Mouse (Mus musculus) CH12.LX (cell line): ENCODE measurements around the gene Dmwd. TPM values are rescaled to one million over a fixed set of nuclear protein-coding genes. Genes with fewer than 3 reads are reported as not detected.

Source experiments
- DNase-seq: peaks from one replicate; pipeline ENCODE4 v3.0.0-alpha.2; 2013; ENCODE audit errors: extremely low read depth
- H3K27ac ChIP-seq: 2 replicates; pipeline ENCODE4 v1.5.1; 2012; ENCODE audit warnings: low read depth, mild to moderate bottlenecking, control low read depth, moderate library complexity; ENCODE audit not compliant: insufficient read depth
- H3K27me3 ChIP-seq: replicated peaks from 2 replicates; pipeline ENCODE3; 2012; ENCODE audit warnings: inconsistent platforms
- H3K36me3 ChIP-seq, 2 experiments: replicated peaks in 1 of 2; 2 replicates each; pipeline versions ENCODE3 to v1.6.1; 2012; ENCODE audit warnings: inconsistent platforms in 1 of 2, low read length in 1 of 2, mild to moderate bottlenecking in 1 of 2, mixed read lengths in 1 of 2, moderate library complexity in 1 of 2; ENCODE audit not compliant: control insufficient read depth in 1 of 2, insufficient read depth in 1 of 2
- H3K4me1 ChIP-seq, 2 experiments: 2 replicates each; pipeline ENCODE4 v1.6.1; 2012; ENCODE audit warnings: inconsistent platforms in 1 of 2, moderate library complexity in 1 of 2; ENCODE audit not compliant: insufficient read depth in 2 of 2, control insufficient read depth in 1 of 2
- H3K4me2 ChIP-seq: 2 replicates; pipeline ENCODE4 v1.6.1; 2012; ENCODE audit warnings: low read depth, mild to moderate bottlenecking, control low read depth; ENCODE audit not compliant: poor library complexity, insufficient read depth, severe bottlenecking
- H3K4me3 ChIP-seq, 3 experiments: fragments of 150-350 bp in 1 of 3; sonication (generic) in 1 of 3; replicated peaks in 1 of 3; 2 replicates each; pipeline versions ENCODE3 to v1.5.1; 2011 to 2012; ENCODE audit warnings: low read depth in 2 of 3, low read length in 2 of 3, mild to moderate bottlenecking in 2 of 3, moderate library complexity in 2 of 3, control low read depth in 1 of 3, improper control_type of control experiment in 1 of 3, inconsistent platforms in 1 of 3, mixed read lengths in 1 of 3; ENCODE audit not compliant: poor library complexity in 1 of 3
- H3K79me2 ChIP-seq: replicated peaks from 2 replicates; pipeline ENCODE4 v1.6.1; 2012; ENCODE audit warnings: mild to moderate bottlenecking, moderate library complexity; ENCODE audit not compliant: control insufficient read depth, poor library complexity, insufficient read depth, severe bottlenecking; ENCODE audit errors: extremely low read depth
- H3K9ac ChIP-seq: 2 replicates; pipeline ENCODE4 v1.6.1; 2012; ENCODE audit warnings: low read depth, mild to moderate bottlenecking, control low read depth, moderate library complexity; ENCODE audit not compliant: insufficient read depth
- H3K9me3 ChIP-seq: replicated peaks from 2 replicates; pipeline ENCODE3; 2012; ENCODE audit warnings: low read length, inconsistent platforms, mixed read lengths
- BHLHE40 ChIP-seq: IDR thresholded peaks from 2 replicates; pipeline ENCODE4 v1.6.1; 2011; ENCODE audit warnings: mild to moderate bottlenecking, low read depth, low read length, improper control_type of control experiment
- CHD2 ChIP-seq: IDR thresholded peaks from 2 replicates; pipeline ENCODE4 v1.6.1; 2011; ENCODE audit warnings: low read length, improper control_type of control experiment
- E2F4 ChIP-seq: IDR thresholded peaks from 2 replicates; pipeline ENCODE4 v1.6.1; 2011; ENCODE audit warnings: low read depth, low read length, improper control_type of control experiment; ENCODE audit not compliant: insufficient replicate concordance
- ELF1 ChIP-seq: IDR thresholded peaks from 2 replicates; pipeline ENCODE4 v1.6.1; 2014; ENCODE audit warnings: low read depth, mild to moderate bottlenecking, inconsistent platforms, low read length, improper control_type of control experiment
- ETS1 ChIP-seq: conservative IDR thresholded peaks from 2 replicates; pipeline ENCODE4 v1.6.1; 2012; ENCODE audit warnings: low read depth, mild to moderate bottlenecking, inconsistent platforms, low read length, improper control_type of control experiment, moderate library complexity
- JUN ChIP-seq: IDR thresholded peaks from 2 replicates; pipeline ENCODE4 v1.6.1; 2011; ENCODE audit warnings: low read depth, mild to moderate bottlenecking, low read length, improper control_type of control experiment, moderate library complexity; ENCODE audit not compliant: insufficient read depth
- KAT2A ChIP-seq: IDR thresholded peaks from 2 replicates; pipeline ENCODE4 v1.6.1; 2012; ENCODE audit warnings: low read length, improper control_type of control experiment, inconsistent platforms; ENCODE audit not compliant: insufficient replicate concordance
- MAFK ChIP-seq: IDR thresholded peaks from 2 replicates; pipeline ENCODE4 v1.6.1; 2011; ENCODE audit warnings: low read length, improper control_type of control experiment; ENCODE audit not compliant: insufficient replicate concordance
- MAZ ChIP-seq: IDR thresholded peaks from 2 replicates; pipeline ENCODE4 v1.6.1; 2012; ENCODE audit warnings: low read depth, mild to moderate bottlenecking, inconsistent platforms, low read length, improper control_type of control experiment, moderate library complexity
- MXI1 ChIP-seq: IDR thresholded peaks from 2 replicates; pipeline ENCODE4 v1.6.1; 2011; ENCODE audit warnings: mild to moderate bottlenecking, low read depth, low read length, improper control_type of control experiment
- MYC ChIP-seq: IDR thresholded peaks from 2 replicates; pipeline ENCODE4 v1.6.1; 2011; ENCODE audit warnings: low read depth, mild to moderate bottlenecking, improper control_type of control experiment, low read length
- NELFE ChIP-seq: IDR thresholded peaks from 2 replicates; pipeline ENCODE4 v1.6.1; 2011; ENCODE audit warnings: low read depth, low read length, improper control_type of control experiment
- RAD21 ChIP-seq: IDR thresholded peaks from 2 replicates; pipeline ENCODE4 v1.6.1; 2011; ENCODE audit warnings: low read depth, mild to moderate bottlenecking, low read length, improper control_type of control experiment, moderate library complexity
- SMC3 ChIP-seq: IDR thresholded peaks from 2 replicates; pipeline ENCODE4 v1.6.1; 2011; ENCODE audit warnings: low read depth, low read length, improper control_type of control experiment
- USF1 ChIP-seq: IDR thresholded peaks from 2 replicates; pipeline ENCODE4 v1.6.1; 2014; ENCODE audit warnings: low read depth, mild to moderate bottlenecking, inconsistent platforms, low read length, improper control_type of control experiment
- ZKSCAN1 ChIP-seq: IDR thresholded peaks from 2 replicates; pipeline ENCODE4 v1.6.1; 2012; ENCODE audit warnings: low read depth, inconsistent platforms, low read length, improper control_type of control experiment, borderline replicate concordance
- dilution Hi-C: fragments of 300-500 bp; cut with MboI; formaldehyde crosslinking; loops from 2 replicates; pipeline ENCODE4 v1.14.3; 2020; ENCODE audit warnings: low sequenced_read_pairs; ENCODE audit not compliant: extremely low pct_unique_long_range_greater_than_20kb, extremely low pct_ligation_motif_present
- in situ Hi-C: fragments of 300-500 bp; cut with MboI; formaldehyde crosslinking; loops from 3 replicates; pipeline ENCODE4 v1.14.3; 2019; ENCODE audit warnings: low sequenced_read_pairs, low pct_ligation_motif_present, low pct_unique_long_range_greater_than_20kb, mixed read lengths
- polyA plus RNA-seq: library from polyadenylated mRNA; unstranded; fragments of >175 nt; gene quantifications from 2 replicates; pipeline ENCODE4 v1.2.1, GENCODE M21; 2012; ENCODE audit warnings: low read depth; ENCODE audit not compliant: insufficient read length
- total RNA-seq, 2 experiments: library from RNA; depleted of rRNA; stranded (reverse); fragments of 300-350 nt in 1 of 2; fragments of >200 nt in 1 of 2; gene quantifications; 2 replicates each; pipeline ENCODE4 v1.2.3; 2012 to 2014

The Dmwd gene
- total and polyA plus RNA-seq, 3 experiments: not detected

- dilution Hi-C loops: no loop called here
- H3K79me2 ChIP-seq: peaks cover 21% of the 10 kb centered on the region
- no peaks in the 10 kb centered on the region for H3K9me3 ChIP-seq
- H3K27me3 ChIP-seq: no peaks in the 10 kb centered on the region
- no peak overlapping the region for H3K4me3 ChIP-seq
- H3K36me3 ChIP-seq: peaks cover 16 to 55% of the 10 kb centered on the region in 2 experiments
- H3K9ac ChIP-seq: no peak overlapping the region
- H3K27ac ChIP-seq: no peak overlapping the region
- in situ Hi-C loops: no loop called here
- no peak for TF ChIP-seq JUN
- TF ChIP-seq NELFE: no peak
- no peak for TF ChIP-seq MAZ
- no peak for DNase-seq
- H3K4me2 ChIP-seq: no peak overlapping the region
- peaks cover 9 to 16% of the 10 kb centered on the region in 2 experiments; a peak in 3 of 4 replicates for H3K4me1 ChIP-seq
Measured at GRCm38 (mm10) chr7:19124713-19125112, 48.7 kb downstream of the Dmwd start.

- no peak for TF ChIP-seq USF1
- no peak for TF ChIP-seq SMC3
- no peak for TF ChIP-seq KAT2A
- TF ChIP-seq MXI1: no peak
- TF ChIP-seq CHD2: no peak
- TF ChIP-seq ETS1: no peak
- TF ChIP-seq MYC: no peak
- no peak for TF ChIP-seq ZKSCAN1
- no peak for TF ChIP-seq BHLHE40
- no peak for TF ChIP-seq E2F4
- no peak for TF ChIP-seq MAFK
- TF ChIP-seq ELF1: no peak
- no peak for TF ChIP-seq NELFE
- TF ChIP-seq RAD21: no peak
- TF ChIP-seq, all 38 proteins: peak for 0
- in situ Hi-C loops: no loop called here
- H3K4me1 ChIP-seq: peaks cover 0 to 16% of the 10 kb centered on the region in 2 experiments; a peak in 2 of 4 replicates
- no peak overlapping the region for H3K4me3 ChIP-seq
- no peak for DNase-seq
- H3K9me3 ChIP-seq: no peaks in the 10 kb centered on the region
- H3K4me2 ChIP-seq: no peak overlapping the region
- peaks cover 9% of the 10 kb centered on the region for H3K79me2 ChIP-seq
- H3K9ac ChIP-seq: no peak overlapping the region
- peaks cover 16 to 59% of the 10 kb centered on the region in 2 experiments for H3K36me3 ChIP-seq
- H3K27me3 ChIP-seq: no peaks in the 10 kb centered on the region
- dilution Hi-C loops: no loop called here
- no peak overlapping the region for H3K27ac ChIP-seq
Measured at GRCm38 (mm10) chr7:19127744-19128143, 51.7 kb downstream of the Dmwd start.
